Mouse (Mus musculus): ENCODE measurements around the gene Adam1b. TPM values are rescaled to one million over a fixed set of nuclear protein-coding genes. Genes with fewer than 3 reads are reported as not detected.
A peak's percentile ranks its signal among the peaks of the same experiment; 100 is the strongest.
"Not testable (repeated sequence)": the region's sequence is repeated elsewhere in the genome, so short reads cannot be mapped to it uniquely, and the experiment has no call there.

Gene Adam1b
- total and polyA plus RNA-seq, 2 experiments from 2014 or later, result not detected

GRCm38 (mm10) chr5:121535116-121535515 is 31.9 kb upstream of the Adam1b start:
- ATAC-seq (ENCODE audit: low FRiP score) (no peak), DNase-seq (ENCODE audit: low spot score) (no peak)
- Histone ChIP-seq H3K4me2 (ENCODE audit: low read depth, low read length, poor library complexity, severe bottlenecking) (no peak overlapping the region), H3K9ac (replicated peaks; ENCODE audit: low read length, poor library complexity, severe bottlenecking) (no peak overlapping the region), H3K4me1 (ENCODE audit: insufficient read depth, low read length) (no peaks in the 10 kb centered on the region), H3K36me3 (ENCODE audit: insufficient read depth, low read length) (peaks cover 70% of the 10 kb centered on the region), H3K4me3 (ENCODE audit: low read depth, low read length) (no peak overlapping the region), H3K27me3 (ENCODE audit: insufficient read depth, low read length) (no peaks in the 10 kb centered on the region), H3K27ac (ENCODE audit: low read depth, low read length) (no peak overlapping the region), H3K9me3 (ENCODE audit: low read length) (no peaks in the 10 kb centered on the region)
- no peak for TF ChIP-seq CTCF (IDR thresholded peaks at IDR 0.05)
- 96% methylated on average over 3 of the region's 3 CpGs for WGBS

DNA sequence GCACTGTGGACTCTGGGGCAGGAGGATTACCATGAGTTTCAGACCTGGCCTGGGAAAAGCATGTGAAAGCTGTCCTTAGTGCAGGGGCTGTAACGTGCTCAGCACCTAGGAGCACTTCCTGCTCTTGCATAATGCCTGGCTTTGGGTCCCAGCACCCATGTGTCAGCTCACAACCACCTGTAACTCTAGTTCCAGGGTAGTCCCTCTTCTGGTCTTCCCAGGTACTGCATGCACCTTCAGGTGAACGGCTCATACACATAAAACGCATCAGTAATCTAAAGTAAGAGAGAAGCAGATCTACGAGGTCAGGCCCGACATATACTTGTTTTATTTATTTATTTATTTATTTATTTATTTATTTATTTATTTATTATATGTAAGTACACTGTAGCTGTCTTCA is 31.3 kb upstream of the Adam1b start:
- DNase-seq (ENCODE audit: low spot score), result no peak
- WGBS, result 98% methylated on average over 5 of the region's 5 CpGs
- peak; percentile 54 for TF ChIP-seq CTCF (IDR thresholded peaks at IDR 0.05)
- Histone ChIP-seq H3K9me3 (ENCODE audit: low read length) (no peaks in the 10 kb centered on the region), H3K27me3 (ENCODE audit: insufficient read depth, low read length) (no peaks in the 10 kb centered on the region), H3K4me3 (ENCODE audit: low read depth, low read length) (no peak overlapping the region), H3K27ac (ENCODE audit: low read depth, low read length) (no peak overlapping the region), H3K9ac (replicated peaks; ENCODE audit: low read length, poor library complexity, severe bottlenecking) (no peak overlapping the region), H3K4me2 (ENCODE audit: low read depth, low read length, poor library complexity, severe bottlenecking) (no peak overlapping the region), H3K36me3 (ENCODE audit: insufficient read depth, low read length) (peaks cover 74% of the 10 kb centered on the region), H3K4me1 (ENCODE audit: insufficient read depth, low read length) (no peaks in the 10 kb centered on the region)
- no peak for ATAC-seq (ENCODE audit: low FRiP score)

- no peak for TF ChIP-seq CTCF (IDR thresholded peaks at IDR 0.05)
- Histone ChIP-seq H3K27me3 (ENCODE audit: insufficient read depth, low read length) (no peaks in the 10 kb centered on the region), H3K9me3 (ENCODE audit: low read length) (no peaks in the 10 kb centered on the region), H3K4me3 (ENCODE audit: low read depth, low read length) (no peak overlapping the region), H3K4me1 (ENCODE audit: insufficient read depth, low read length) (no peaks in the 10 kb centered on the region), H3K9ac (replicated peaks; ENCODE audit: low read length, poor library complexity, severe bottlenecking) (no peak overlapping the region), H3K27ac (ENCODE audit: low read depth, low read length) (no peak overlapping the region), H3K4me2 (ENCODE audit: low read depth, low read length, poor library complexity, severe bottlenecking) (no peak overlapping the region), H3K36me3 (ENCODE audit: insufficient read depth, low read length) (peaks cover 66% of the 10 kb centered on the region)
- ATAC-seq (ENCODE audit: low FRiP score) (no peak), DNase-seq (ENCODE audit: low spot score) (no peak)
- 74% methylated on average over 8 of the region's 8 CpGs for WGBS
Observed at GRCm38 (mm10) chr5:121526961-121527360, 23.7 kb upstream of the Adam1b start.

DNA sequence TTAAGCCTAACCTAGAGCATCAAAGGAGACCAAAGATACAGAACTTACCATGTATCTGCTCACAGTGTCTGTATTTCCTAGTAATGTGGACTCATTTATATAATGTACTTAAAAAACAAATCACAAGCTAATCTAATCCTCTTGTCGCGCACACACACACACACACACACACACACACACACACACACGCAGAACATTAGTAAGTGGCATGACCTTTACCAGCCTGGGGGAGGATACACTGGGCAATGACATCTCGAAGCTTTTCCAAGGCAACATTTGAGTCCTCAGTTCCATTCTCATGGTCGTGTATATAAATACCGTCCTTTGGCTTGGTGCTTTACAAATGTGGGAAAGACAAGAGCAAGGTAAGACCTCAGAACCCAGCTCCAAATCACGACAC is 23.3 kb upstream of the Adam1b start:
- Histone ChIP-seq H3K4me2 (ENCODE audit: low read depth, low read length, poor library complexity, severe bottlenecking) (no peak overlapping the region), H3K27ac (ENCODE audit: low read depth, low read length) (no peak overlapping the region), H3K27me3 (ENCODE audit: insufficient read depth, low read length) (no peaks in the 10 kb centered on the region), H3K9me3 (ENCODE audit: low read length) (no peaks in the 10 kb centered on the region), H3K4me1 (ENCODE audit: insufficient read depth, low read length) (no peaks in the 10 kb centered on the region), H3K36me3 (ENCODE audit: insufficient read depth, low read length) (peaks cover 65% of the 10 kb centered on the region), H3K9ac (replicated peaks; ENCODE audit: low read length, poor library complexity, severe bottlenecking) (no peak overlapping the region), H3K4me3 (ENCODE audit: low read depth, low read length) (no peak overlapping the region)
- WGBS, result 83% methylated on average over 7 of the region's 7 CpGs
- TF ChIP-seq CTCF (IDR thresholded peaks at IDR 0.05), result no peak
- ATAC-seq (ENCODE audit: low FRiP score), result no peak
- no peak for DNase-seq (ENCODE audit: low spot score)

GRCm38 (mm10) chr5:121525774-121526450 is 22.7 kb upstream of the Adam1b start:
- no peak for DNase-seq (ENCODE audit: low spot score)
- ATAC-seq (ENCODE audit: low FRiP score), result no peak
- Histone ChIP-seq H3K4me1 (ENCODE audit: insufficient read depth, low read length) (no peaks in the 10 kb centered on the region), H3K9me3 (ENCODE audit: low read length) (no peaks in the 10 kb centered on the region), H3K27me3 (ENCODE audit: insufficient read depth, low read length) (no peaks in the 10 kb centered on the region), H3K27ac (ENCODE audit: low read depth, low read length) (no peak overlapping the region), H3K4me3 (ENCODE audit: low read depth, low read length) (no peak overlapping the region), H3K9ac (replicated peaks; ENCODE audit: low read length, poor library complexity, severe bottlenecking) (no peak overlapping the region), H3K36me3 (ENCODE audit: insufficient read depth, low read length) (peaks cover 65% of the 10 kb centered on the region), H3K4me2 (ENCODE audit: low read depth, low read length, poor library complexity, severe bottlenecking) (no peak overlapping the region)
- no peak for TF ChIP-seq CTCF (IDR thresholded peaks at IDR 0.05)
- WGBS, result 85% methylated on average over 14 of the region's 14 CpGs

- not testable (repeated sequence) for H3K4me3 ChIP-seq (ENCODE audit: low read depth, low read length); H3K9me3 ChIP-seq (ENCODE audit: low read length); H3K4me2 ChIP-seq (ENCODE audit: low read depth, low read length, poor library complexity, severe bottlenecking); H3K27me3 ChIP-seq (ENCODE audit: insufficient read depth, low read length); ATAC-seq (ENCODE audit: low FRiP score); H3K27ac ChIP-seq (ENCODE audit: low read depth, low read length); H3K4me1 ChIP-seq (ENCODE audit: insufficient read depth, low read length); H3K9ac ChIP-seq (replicated peaks; ENCODE audit: low read length, poor library complexity, severe bottlenecking); DNase-seq (ENCODE audit: low spot score)
- H3K36me3 ChIP-seq (ENCODE audit: insufficient read depth, low read length), result peaks cover 18% of the 10 kb centered on the region
- WGBS, result 93% methylated on average over 10 of the region's 17 CpGs
Observed at GRCm38 (mm10) chr5:121519758-121520157, 16.5 kb upstream of the Adam1b start.
